Mouse (Mus musculus) lung, adult 2 months (tissue): ENCODE results near the gene Akap6. TPM values are rescaled to one million over a fixed set of nuclear protein-coding genes. Genes with fewer than 3 reads are reported as not detected.

Experiments used
- DNase-seq: peaks from one replicate; pipeline ENCODE4 v3.0.0; 2022
- H3K4me1 ChIP-seq: fragments of 200-500 bp; 2 replicates; pipeline ENCODE4 v1.6.1; 2011; ENCODE audit warnings: low read length; ENCODE audit not compliant: control insufficient read depth, insufficient read depth
- H3K4me3 ChIP-seq: fragments of 200-500 bp; replicated peaks from 2 replicates; pipeline ENCODE3; 2011; ENCODE audit warnings: low read depth, mild to moderate bottlenecking, control low read depth, low read length; ENCODE audit errors: extremely low read depth
- CTCF ChIP-seq: fragments of 200-500 bp; IDR thresholded peaks from 2 replicates; pipeline ENCODE4 v1.5.1; 2011; ENCODE audit warnings: mild to moderate bottlenecking, low read length, control low read depth; ENCODE audit not compliant: insufficient read depth
- POLR2A ChIP-seq: fragments of 200-500 bp; IDR thresholded peaks from 2 replicates; pipeline ENCODE4 v1.6.1; 2011; ENCODE audit warnings: low read depth, mild to moderate bottlenecking, control low read depth, low read length, borderline replicate concordance; ENCODE audit errors: extremely low read depth
- WGBS: fragments of 180-500 bp; shearing (Covaris S2); methylation state at CpG from one replicate; pipeline ENCODE4 v1.1.7; 2018; 5-methylcytosine and 5-hydroxymethylcytosine counted together
- polyA plus RNA-seq: library from polyadenylated mRNA; depleted of rRNA; stranded (reverse); fragments of >200 nt; gene quantifications from 2 replicates; pipeline ENCODE4 v1.2.3, GENCODE M21; 2012

Gene Akap6
- polyA plus RNA-seq, 1 experiment: 0.96 TPM

DNA sequence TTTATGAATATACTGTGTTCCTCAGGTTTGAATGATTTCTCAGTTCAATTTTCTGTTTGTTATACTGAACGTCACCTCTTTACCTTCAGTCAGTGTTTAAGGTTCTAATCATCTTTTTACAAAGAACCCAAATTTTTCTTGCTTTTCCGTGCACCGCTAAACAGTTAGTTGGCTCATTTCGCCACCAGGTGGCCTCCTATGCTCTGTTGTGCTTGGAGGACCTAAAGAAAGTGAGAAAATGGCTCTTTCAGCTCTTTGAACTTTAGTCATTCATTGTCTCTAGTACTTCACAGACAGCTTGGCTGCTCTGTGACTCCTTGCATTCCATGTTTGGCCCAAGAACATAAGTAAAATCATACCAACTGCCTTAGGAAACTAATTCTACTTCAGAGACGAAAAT, 343.6 kb downstream of the Akap6 start:
- WGBS: 29% methylated on average over 5 of the region's 5 CpGs
- TF ChIP-seq CTCF (peak; percentile 4; the same call in 1 of the 2 replicates), POLR2A (no peak)
- no peaks in the 10 kb centered on the region for H3K4me1 ChIP-seq
- H3K4me3 ChIP-seq: no peak overlapping the region
- no peak for DNase-seq

GRCm38 (mm10) chr12:53057606-53058005, 358.4 kb downstream of the Akap6 start:
- Histone ChIP-seq H3K4me1 (no peaks in the 10 kb centered on the region), H3K4me3 (no peak overlapping the region)
- TF ChIP-seq CTCF (no peak), POLR2A (no peak)
- DNase-seq: no peak
- WGBS: 84% methylated on average over 7 of the region's 7 CpGs

DNA sequence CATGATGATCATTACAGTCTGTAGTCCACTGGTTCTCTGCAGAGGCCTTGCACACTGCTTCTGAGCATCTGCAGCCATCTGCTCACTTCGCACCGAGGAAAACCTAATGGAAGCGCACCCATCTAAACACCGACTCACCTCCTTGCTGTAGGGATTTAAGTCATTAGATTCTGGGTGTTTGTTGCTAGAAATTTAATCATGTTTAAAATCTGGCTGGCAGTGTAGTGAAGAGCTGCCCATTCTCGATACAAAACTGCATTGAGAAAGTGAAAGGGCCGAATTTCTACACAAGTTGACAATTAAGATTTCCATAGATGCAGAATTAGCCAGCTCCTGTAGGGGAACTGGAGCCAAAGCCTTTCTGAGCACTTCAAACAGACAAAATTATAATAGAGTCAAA, 361.7 kb downstream of the Akap6 start:
- Histone ChIP-seq H3K4me3 (no peak overlapping the region), H3K4me1 (no peaks in the 10 kb centered on the region)
- DNase-seq: no peak
- TF ChIP-seq CTCF: no peak
- TF ChIP-seq POLR2A: no peak
- 81% methylated on average over 6 of the region's 6 CpGs for WGBS

- TF ChIP-seq CTCF (no peak), POLR2A (no peak)
- H3K4me1 ChIP-seq: no peaks in the 10 kb centered on the region
- H3K4me3 ChIP-seq: no peak overlapping the region
- DNase-seq: no peak
- WGBS: 28% methylated on average over 7 of the region's 7 CpGs
These were observed 362.4 kb downstream of the Akap6 start for GRCm38 (mm10) chr12:53061466-53062124.

DNA sequence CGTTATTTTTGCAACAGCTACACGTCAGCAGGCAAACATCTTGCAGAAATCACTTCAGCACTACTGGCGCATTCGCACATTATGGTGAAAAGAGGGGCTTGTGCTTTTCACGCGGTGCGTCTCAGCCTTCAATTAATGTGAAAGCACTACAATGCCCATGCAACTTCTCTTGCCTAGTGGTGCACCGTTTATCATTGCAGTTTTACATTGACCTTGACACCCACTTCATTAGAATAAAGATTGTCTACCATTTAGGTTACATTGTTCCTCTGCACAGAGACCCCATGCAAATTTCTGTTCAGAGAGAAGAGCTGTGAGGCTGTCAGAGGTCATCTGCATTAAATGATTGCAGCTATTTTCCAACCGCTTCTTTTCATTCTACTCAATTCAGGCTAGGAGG, 363.8 kb downstream of the Akap6 start:
- Histone ChIP-seq H3K4me1 (no peaks in the 10 kb centered on the region), H3K4me3 (no peak overlapping the region)
- no peak for DNase-seq
- TF ChIP-seq POLR2A: no peak
- TF ChIP-seq CTCF: no peak
- WGBS: 81% methylated on average over 9 of the region's 9 CpGs

DNA sequence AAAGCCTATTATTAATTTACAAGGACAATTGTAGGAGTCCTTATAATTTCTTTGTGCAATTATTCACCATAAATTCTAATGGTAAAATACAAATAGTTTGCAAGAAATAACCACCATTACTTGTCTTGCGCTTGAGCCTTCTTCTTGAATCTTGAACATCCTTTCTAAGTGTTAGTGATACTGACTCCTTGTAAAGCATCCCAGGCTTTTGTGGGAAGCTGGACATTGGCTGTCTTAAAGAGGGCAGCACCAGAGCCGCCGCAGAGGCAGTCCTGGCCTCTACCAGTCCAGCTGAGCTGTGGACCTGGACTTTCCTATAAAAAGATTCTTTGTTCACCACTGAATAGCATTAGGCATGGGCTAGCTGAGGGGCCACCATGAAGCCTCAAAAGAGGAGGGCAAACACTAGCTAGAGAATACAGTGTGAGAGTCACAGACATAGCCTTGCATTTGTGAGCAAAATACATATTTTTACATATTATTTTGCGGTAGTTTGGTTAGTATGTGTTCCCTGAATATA, 365.1 kb downstream of the Akap6 start:
- H3K4me1 ChIP-seq: no peaks in the 10 kb centered on the region
- 92% methylated on average over 4 of the region's 4 CpGs for WGBS
- TF ChIP-seq POLR2A: no peak
- no peak for TF ChIP-seq CTCF
- DNase-seq: no peak
- H3K4me3 ChIP-seq: no peak overlapping the region

- DNase-seq: no peak
- TF ChIP-seq POLR2A: no peak
- no peak for TF ChIP-seq CTCF
- H3K4me1 ChIP-seq: no peaks in the 10 kb centered on the region
- WGBS: 70% methylated on average over 11 of the region's 11 CpGs
- no peak overlapping the region for H3K4me3 ChIP-seq
These were observed 366.0 kb downstream of the Akap6 start for GRCm38 (mm10) chr12:53065031-53065785.

DNA sequence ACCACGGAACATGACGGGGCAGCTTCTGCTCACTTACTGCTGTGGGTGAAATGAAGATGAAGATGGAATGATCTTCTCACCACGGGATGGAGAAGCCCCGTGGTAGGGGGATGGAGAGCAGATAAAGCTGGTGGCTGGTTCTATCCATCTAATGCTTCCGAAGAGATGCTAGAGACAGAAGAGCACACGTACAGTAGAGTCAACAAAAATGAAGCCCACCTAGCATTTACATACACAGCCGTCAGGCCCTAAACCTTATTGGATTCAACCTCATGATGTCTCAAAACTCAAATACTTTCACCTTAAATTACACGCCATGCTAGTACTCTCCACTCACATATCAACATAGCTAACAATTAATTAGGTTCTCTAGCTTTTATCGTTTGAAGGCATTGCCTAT, 367.1 kb downstream of the Akap6 start:
- 70% methylated on average over 9 of the region's 9 CpGs for WGBS
- no peaks in the 10 kb centered on the region for H3K4me1 ChIP-seq
- H3K4me3 ChIP-seq: no peak overlapping the region
- no peak for DNase-seq
- TF ChIP-seq CTCF: no peak
- TF ChIP-seq POLR2A: no peak

- no peak for DNase-seq
- Histone ChIP-seq H3K4me1 (no peaks in the 10 kb centered on the region), H3K4me3 (no peak overlapping the region)
- TF ChIP-seq CTCF (no peak), POLR2A (no peak)
- WGBS: 84% methylated on average over 5 of the region's 5 CpGs
These were observed 371.7 kb downstream of the Akap6 start for GRCm38 (mm10) chr12:53070907-53071306.

- DNase-seq: no peak
- Histone ChIP-seq H3K4me3 (no peak overlapping the region), H3K4me1 (no peaks in the 10 kb centered on the region)
- 80% methylated on average over 3 of the region's 3 CpGs for WGBS
- TF ChIP-seq CTCF (no peak), POLR2A (no peak)
These were observed 377.6 kb downstream of the Akap6 start for GRCm38 (mm10) chr12:53076595-53077400.

- TF ChIP-seq POLR2A (no peak), CTCF (no peak)
- no peak overlapping the region for H3K4me3 ChIP-seq
- no peak for DNase-seq
- H3K4me1 ChIP-seq: no peaks in the 10 kb centered on the region
- 52% methylated on average over 3 of the region's 3 CpGs for WGBS
These were observed 386.6 kb downstream of the Akap6 start for GRCm38 (mm10) chr12:53085789-53086188.
